In the genomic region with DNA sequence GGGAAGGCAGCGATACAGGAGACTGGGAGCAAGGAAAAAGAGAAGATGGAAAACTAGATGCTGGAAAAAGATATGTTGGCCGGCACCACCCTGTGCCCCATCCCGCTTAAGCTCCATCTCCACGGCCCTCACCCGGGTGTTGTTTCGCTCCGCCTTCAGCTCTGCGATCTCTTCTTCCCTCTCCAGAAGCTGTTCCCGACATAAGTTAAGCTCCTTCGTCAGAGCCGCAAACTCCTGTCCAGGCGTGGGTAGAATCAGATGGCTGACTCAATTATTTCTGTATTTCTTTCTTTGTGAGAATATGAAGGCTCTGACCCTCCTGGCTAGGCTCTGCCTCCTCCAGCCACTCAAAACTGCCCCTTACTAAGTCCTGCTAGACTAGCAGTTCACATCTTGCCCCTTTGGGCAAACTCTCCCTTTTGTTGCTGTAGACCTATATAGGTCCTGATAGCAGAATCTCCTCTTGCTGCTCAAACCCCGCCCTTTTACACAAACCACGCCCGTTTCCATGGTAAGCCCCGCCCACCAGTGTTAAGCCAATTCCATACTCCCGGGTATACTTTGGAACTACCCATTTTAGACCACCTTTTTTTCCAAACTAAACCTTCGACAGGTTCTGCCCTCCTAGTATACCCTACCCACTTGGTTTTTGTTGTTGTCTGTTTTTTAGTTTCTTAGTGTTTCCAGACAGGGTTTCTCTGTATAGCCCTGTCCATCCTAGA, we compare ENCODE assay signal across 9 mouse cellular contexts. TPM values are rescaled to one million over a fixed set of nuclear protein-coding genes. Genes with fewer than 3 reads are reported as not detected.
DNase-seq lines count a peak whose midpoint lies in the region; ATAC-seq and TF ChIP-seq lines count a peak whose summit lies in the region.
"Had no signal": no experiment of that assay in that cellular context is flagged by ENCODE, and none has a peak within 500 bp of the region (broad histone marks: within the 10 kb centered on the region; RNA-seq: fewer than 3 reads in every experiment).

No protein-coding gene starts in this region.

- no peaks in the 10 kb centered on the region for H3K9me3 ChIP-seq in heart, embryonic 13.5 days
- H3K9me3 ChIP-seq in E14TG2a.4 (ENCODE audit: low read length) = no peaks in the 10 kb centered on the region
- no peaks in the 10 kb centered on the region for H3K9me3 ChIP-seq in forebrain, embryonic 11.5 days (ENCODE audit: control insufficient read depth, low read length)
- no peaks in the 10 kb centered on the region for H3K9me3 ChIP-seq in limb, embryonic 15.5 days

- no peaks in the 10 kb centered on the region for H3K36me3 ChIP-seq in heart, embryonic 13.5 days
- peaks cover 8% of the 10 kb centered on the region for H3K36me3 ChIP-seq in E14TG2a.4 (ENCODE audit: insufficient read depth, low read length)
- H3K36me3 ChIP-seq in forebrain, embryonic 11.5 days (ENCODE audit: control insufficient read depth, insufficient read depth, low read length) = no peaks in the 10 kb centered on the region
- H3K36me3 ChIP-seq in limb, embryonic 15.5 days = peaks cover 9% of the 10 kb centered on the region; the same call in 1 of the 2 replicates

- H3K4me3 ChIP-seq in heart, embryonic 13.5 days = peak overlapping the region; percentile 52
- peak overlapping the region; percentile 61 for H3K4me3 ChIP-seq in E14TG2a.4 (replicated peaks; ENCODE audit: low read length)
- peak overlapping the region; percentile 43; the same call in 1 of the 2 replicates for H3K4me3 ChIP-seq in forebrain, embryonic 11.5 days (ENCODE audit: low read depth, low read length)
- H3K4me3 ChIP-seq in limb, embryonic 15.5 days = peak overlapping the region; percentile 49

- no peak for ATAC-seq in heart, embryonic 13.5 days (ENCODE audit: extremely low read depth, insufficient number of reproducible peaks, low FRiP score, low TSS enrichment)
- peak; percentile 4; the same call in 1 of the 2 replicates for ATAC-seq in forebrain, embryonic 11.5 days (replicated peaks; ENCODE audit: low FRiP score)
- no peak for ATAC-seq in limb, embryonic 15.5 days (ENCODE audit: insufficient number of reproducible peaks, low FRiP score, low TSS enrichment, low read depth)

- peaks cover 16% of the 10 kb centered on the region for H3K4me1 ChIP-seq in heart, embryonic 13.5 days
- H3K4me1 ChIP-seq in E14TG2a.4 (replicated peaks; ENCODE audit: low read depth, low read length) = peaks cover 61% of the 10 kb centered on the region
- 0 out of 2 replicates have a peak, but pooled peaks cover 4% of the 10 kb centered on the region for H3K4me1 ChIP-seq in forebrain, embryonic 11.5 days (replicated peaks; ENCODE audit: control insufficient read depth, insufficient read depth, low read length)
- peaks cover 11% of the 10 kb centered on the region for H3K4me1 ChIP-seq in limb, embryonic 15.5 days

- TF ChIP-seq CTCF in E14TG2a.4 (conservative IDR thresholded peaks at IDR 0.05; ENCODE audit: low read length) = no peak

- no peak overlapping the region for H3K9ac ChIP-seq in heart, embryonic 13.5 days
- H3K9ac ChIP-seq in forebrain, embryonic 11.5 days (ENCODE audit: low read length) = no peak overlapping the region
- H3K9ac ChIP-seq in limb, embryonic 15.5 days = no peak overlapping the region

- no peak for DNase-seq in heart, adult 11 months
- no peak for DNase-seq in forebrain, embryonic 11.5 days (ENCODE audit: low spot score)
- no peak for DNase-seq in gastrocnemius, adult 8-10 months (ENCODE audit: low spot score in 2 of 2)
- DNase-seq in right cerebral cortex, postnatal 14 days = no peak
- DNase-seq in frontal cortex, postnatal 14 days (ENCODE audit: low spot score in 2 of 2) = no peak

- H3K27ac ChIP-seq in heart, embryonic 13.5 days (replicated peaks) = no peak overlapping the region
- H3K27ac ChIP-seq in forebrain, embryonic 11.5 days (ENCODE audit: low read depth, low read length) = no peak overlapping the region
- H3K27ac ChIP-seq in limb, embryonic 15.5 days = no peak overlapping the region

- H3K27me3 ChIP-seq in heart, embryonic 13.5 days (replicated peaks) = peaks cover 91% of the 10 kb centered on the region
- H3K27me3 ChIP-seq in E14TG2a.4 (ENCODE audit: insufficient read depth, low read length) = peaks cover 22% of the 10 kb centered on the region
- peaks cover 6% of the 10 kb centered on the region; the same call in 1 of the 2 replicates for H3K27me3 ChIP-seq in forebrain, embryonic 11.5 days (ENCODE audit: control insufficient read depth, insufficient read depth, low read length)
- peaks cover 52% of the 10 kb centered on the region for H3K27me3 ChIP-seq in limb, embryonic 15.5 days

- peak overlapping the region; percentile 77; the same call in 1 of the 2 replicates for H3K4me2 ChIP-seq in heart, embryonic 13.5 days
- H3K4me2 ChIP-seq in forebrain, embryonic 11.5 days (ENCODE audit: low read depth, low read length, severe bottlenecking) = no peak overlapping the region
- peak overlapping the region; percentile 85; the same call in 1 of the 2 replicates for H3K4me2 ChIP-seq in limb, embryonic 15.5 days

- 38% methylated on average over 18 of the region's 18 CpGs for WGBS in heart, embryonic 13.5 days
- 56% methylated on average over 18 of the region's 18 CpGs for WGBS in forebrain, embryonic 11.5 days
- WGBS in limb, embryonic 15.5 days = 44% methylated on average over 18 of the region's 18 CpGs

RNA-seq across cellular contexts. Expression of a gene that starts 6.3 kb away (rescaled TPM):
- 2.3 and 2.9 TPM in 2 replicates for polyA plus RNA-seq in heart, embryonic 13.5 days (2015; fragmentation: Nextera tagmentation; extraction: Ambion mirVana)
- polyA plus RNA-seq in forebrain, embryonic 11.5 days (2014; fragmentation: Nextera tagmentation; extraction: Ambion mirVana) = 11.6 and 13.0 TPM in 2 replicates
- 7.8 and 9.1 TPM in 2 replicates for polyA plus RNA-seq in limb, embryonic 15.5 days (2015; fragmentation: Nextera tagmentation; extraction: Ambion mirVana)
- total RNA-seq in gastrocnemius, adult 8-10 months (2022) = under 1 TPM in 3 of 4 experiments, not detected in 1; 0.07 to 0.24 (median 0.09) TPM
- total RNA-seq: megakaryocyte progenitor cell, adult 5-6 weeks had no signal

RNA-seq across cellular contexts. Expression of a gene that starts 9.8 kb away (rescaled TPM):
- polyA plus RNA-seq in heart, embryonic 13.5 days (2015; fragmentation: Nextera tagmentation; extraction: Ambion mirVana) = 1.0 and 1.2 TPM in 2 replicates
- polyA plus RNA-seq in forebrain, embryonic 11.5 days (2014; fragmentation: Nextera tagmentation; extraction: Ambion mirVana) = 0.48 and 1.5 TPM in 2 replicates
- polyA plus RNA-seq in limb, embryonic 15.5 days (2015; fragmentation: Nextera tagmentation; extraction: Ambion mirVana) = 2.3 and 2.5 TPM in 2 replicates
- not detected for total RNA-seq in gastrocnemius, adult 8-10 months (2022)
- total RNA-seq: megakaryocyte progenitor cell, adult 5-6 weeks had no signal

RNA-seq across cellular contexts. Expression of a gene that starts 25.5 kb away (rescaled TPM):
- 24.2 and 27.7 TPM in 2 replicates for polyA plus RNA-seq in heart, embryonic 13.5 days (2015; fragmentation: Nextera tagmentation; extraction: Ambion mirVana)
- not detected in 2 replicates for polyA plus RNA-seq in forebrain, embryonic 11.5 days (2014; fragmentation: Nextera tagmentation; extraction: Ambion mirVana)
- polyA plus RNA-seq in limb, embryonic 15.5 days (2015; fragmentation: Nextera tagmentation; extraction: Ambion mirVana) = 6.5 and 15.1 TPM in 2 replicates
- total RNA-seq in gastrocnemius, adult 8-10 months (2022) = 100 to 1,000 TPM; 700 to 858 (median 833) TPM
- total RNA-seq: megakaryocyte progenitor cell, adult 5-6 weeks had no signal

RNA-seq across cellular contexts. Expression of a gene that starts 27.0 kb away (rescaled TPM):
- polyA plus RNA-seq in heart, embryonic 13.5 days (2015; fragmentation: Nextera tagmentation; extraction: Ambion mirVana) = 12.7 and 13.5 TPM in 2 replicates
- 5.6 and 6.8 TPM in 2 replicates for polyA plus RNA-seq in forebrain, embryonic 11.5 days (2014; fragmentation: Nextera tagmentation; extraction: Ambion mirVana)
- polyA plus RNA-seq in limb, embryonic 15.5 days (2015; fragmentation: Nextera tagmentation; extraction: Ambion mirVana) = 22.0 and 22.6 TPM in 2 replicates
- total RNA-seq in gastrocnemius, adult 8-10 months (2022) = 10 to 100 TPM; 30.7 to 35.6 (median 32.0) TPM

RNA-seq across cellular contexts. Expression of a gene that starts 35.0 kb away (rescaled TPM):
- 136 and 140 TPM in 2 replicates for polyA plus RNA-seq in heart, embryonic 13.5 days (2015; fragmentation: Nextera tagmentation; extraction: Ambion mirVana)
- 79.8 and 87.9 TPM in 2 replicates for polyA plus RNA-seq in forebrain, embryonic 11.5 days (2014; fragmentation: Nextera tagmentation; extraction: Ambion mirVana)
- polyA plus RNA-seq in limb, embryonic 15.5 days (2015; fragmentation: Nextera tagmentation; extraction: Ambion mirVana) = 199 and 204 TPM in 2 replicates
- total RNA-seq in gastrocnemius, adult 8-10 months (2022) = 10 to 100 TPM; 45.4 to 74.5 (median 59.9) TPM
